In genomic region chr7:118595228-118595627, GRCm38 (mm10) we compare ENCODE assay signal across 7 mouse cellular contexts. TPM values are rescaled to one million over a fixed set of nuclear protein-coding genes. Genes with fewer than 3 reads are reported as not detected.
DNase-seq lines count a peak whose midpoint lies in the region; ATAC-seq and TF ChIP-seq lines count a peak whose summit lies in the region.

No protein-coding gene starts in this region.

- DNase-seq in adrenal gland, postnatal 36 days, result peak; percentile 93 to 96
- DNase-seq in embryonic facial prominence, embryonic 11.5 days (ENCODE audit: low spot score), result peak; percentile 97
- DNase-seq in heart, adult 11 months, result peak; percentile 98
- DNase-seq in kidney, adult 18-20 months, result peak; percentile 92
- peak; percentile 97 for DNase-seq in limb, embryonic 10.5 days (ENCODE audit: low spot score)
- DNase-seq in spleen, adult 2 months (ENCODE audit: low read depth in 1 of 2, low spot score in 2 of 2), result peak; percentile 46 to 79

- no peak overlapping the region for H3K4me3 ChIP-seq in embryonic facial prominence, embryonic 11.5 days (ENCODE audit: low read depth, low read length)
- peak overlapping the region; percentile 26 for H3K4me3 ChIP-seq in limb, embryonic 10.5 days
- H3K4me3 ChIP-seq in midbrain, embryonic 13.5 days (replicated peaks), result no peak overlapping the region
- no peak overlapping the region for H3K4me3 ChIP-seq in spleen, adult 2 months (ENCODE audit: extremely low read depth, insufficient read depth, insufficient read length)

- TF ChIP-seq CTCF in spleen, adult 2 months (IDR thresholded peaks at IDR 0.05; ENCODE audit: extremely low read depth, insufficient read depth, insufficient read length, insufficient replicate concordance), result peak; percentile 96

- H3K27ac ChIP-seq in embryonic facial prominence, embryonic 11.5 days (replicated peaks; ENCODE audit: low read depth, low read length), result no peak overlapping the region
- H3K27ac ChIP-seq in limb, embryonic 10.5 days, result peak overlapping the region; percentile 76
- no peak overlapping the region for H3K27ac ChIP-seq in midbrain, embryonic 13.5 days
- H3K27ac ChIP-seq in spleen, adult 2 months (ENCODE audit: insufficient read depth, low read length), result no peak overlapping the region

- peak; percentile 34; the same call in 1 of the 2 replicates for ATAC-seq in embryonic facial prominence, embryonic 11.5 days (replicated peaks; ENCODE audit: insufficient number of reproducible peaks, low FRiP score, low TSS enrichment, low read depth)
- ATAC-seq in midbrain, embryonic 13.5 days, result peak; percentile 5

- 1% methylated on average over 14 of the region's 14 CpGs for WGBS in embryonic facial prominence, embryonic 11.5 days
- WGBS in limb, embryonic 10.5 days, result 4% methylated on average over 14 of the region's 14 CpGs
- WGBS in midbrain, embryonic 13.5 days, result 2% methylated on average over 14 of the region's 14 CpGs
- WGBS in spleen, adult 2 months, result 3% methylated on average over 14 of the region's 14 CpGs

- H3K4me1 ChIP-seq in embryonic facial prominence, embryonic 11.5 days (ENCODE audit: control insufficient read depth, insufficient read depth, low read length), result peaks cover 5% of the 10 kb centered on the region
- H3K4me1 ChIP-seq in limb, embryonic 10.5 days, result peaks cover 60% of the 10 kb centered on the region
- peaks cover 47% of the 10 kb centered on the region for H3K4me1 ChIP-seq in midbrain, embryonic 13.5 days (replicated peaks)
- no peaks in the 10 kb centered on the region for H3K4me1 ChIP-seq in spleen, adult 2 months (ENCODE audit: control insufficient read depth, insufficient read depth, insufficient read length)

- H3K9me3 ChIP-seq in embryonic facial prominence, embryonic 11.5 days (replicated peaks; ENCODE audit: control insufficient read depth, low read length), result no peaks in the 10 kb centered on the region
- no peaks in the 10 kb centered on the region for H3K9me3 ChIP-seq in limb, embryonic 10.5 days (replicated peaks)
- H3K9me3 ChIP-seq in midbrain, embryonic 13.5 days, result no peaks in the 10 kb centered on the region

- H3K9ac ChIP-seq in embryonic facial prominence, embryonic 11.5 days (replicated peaks; ENCODE audit: low read length), result 0 out of 2 replicates have a peak overlapping the region, but pooled peaks have one; percentile 0
- H3K9ac ChIP-seq in midbrain, embryonic 13.5 days (replicated peaks), result no peak overlapping the region

- peaks cover 11% of the 10 kb centered on the region for H3K27me3 ChIP-seq in embryonic facial prominence, embryonic 11.5 days (ENCODE audit: control insufficient read depth, insufficient read depth, low read length)
- peaks cover 54% of the 10 kb centered on the region for H3K27me3 ChIP-seq in limb, embryonic 10.5 days (ENCODE audit: low read depth, poor library complexity, severe bottlenecking)
- H3K27me3 ChIP-seq in midbrain, embryonic 13.5 days, result peaks cover 21% of the 10 kb centered on the region
- peaks cover 1% of the 10 kb centered on the region; the same call in 1 of the 2 replicates for H3K27me3 ChIP-seq in spleen, adult 2 months (ENCODE audit: control insufficient read depth, insufficient read depth, low read length)

- no peak for TF ChIP-seq POLR2A in spleen, adult 2 months (IDR thresholded peaks at IDR 0.05; ENCODE audit: low read depth, low read length)

- H3K4me2 ChIP-seq in embryonic facial prominence, embryonic 11.5 days (ENCODE audit: low read depth, low read length), result peak overlapping the region; percentile 25
- H3K4me2 ChIP-seq in midbrain, embryonic 13.5 days (replicated peaks), result peak overlapping the region; percentile 44

- no peaks in the 10 kb centered on the region for H3K36me3 ChIP-seq in embryonic facial prominence, embryonic 11.5 days (replicated peaks; ENCODE audit: control insufficient read depth, insufficient read depth, low read depth, low read length)
- H3K36me3 ChIP-seq in limb, embryonic 10.5 days, result no peaks in the 10 kb centered on the region
- H3K36me3 ChIP-seq in midbrain, embryonic 13.5 days, result no peaks in the 10 kb centered on the region
- no peaks in the 10 kb centered on the region for H3K36me3 ChIP-seq in spleen, adult 2 months (ENCODE audit: control insufficient read depth, insufficient read depth, low read length)

RNA-seq across cellular contexts. Expression of gene Tmc5, which starts 1.9 kb away (rescaled TPM):
- not detected for total RNA-seq in adrenal gland, postnatal 36 days (2021)
- polyA plus RNA-seq in embryonic facial prominence, embryonic 11.5 days (2014; fragmentation: Nextera tagmentation; extraction: Ambion mirVana), result 0.15 TPM in 1 of 2 replicates, not detected in the other
- not detected in 2 replicates for polyA plus RNA-seq in limb, embryonic 10.5 days (2016; fragmentation: Nextera tagmentation; extraction: Ambion mirVana)
- polyA plus RNA-seq in midbrain, embryonic 13.5 days (2015; fragmentation: Nextera tagmentation; extraction: Ambion mirVana), result 0.22 and 0.28 TPM in 2 replicates
- polyA plus RNA-seq in spleen, adult 2 months (2012; rRNA removed), result 0.02 TPM in 1 of 2 replicates, not detected in the other

RNA-seq across cellular contexts. Expression of gene Tmc7, which starts 10.7 kb away (rescaled TPM):
- total RNA-seq in adrenal gland, postnatal 36 days (2021), result under 1 TPM; 0.30 to 0.40 TPM
- 5.9 and 7.3 TPM in 2 replicates for polyA plus RNA-seq in embryonic facial prominence, embryonic 11.5 days (2014; fragmentation: Nextera tagmentation; extraction: Ambion mirVana)
- 4.6 and 4.7 TPM in 2 replicates for polyA plus RNA-seq in limb, embryonic 10.5 days (2016; fragmentation: Nextera tagmentation; extraction: Ambion mirVana)
- polyA plus RNA-seq in midbrain, embryonic 13.5 days (2015; fragmentation: Nextera tagmentation; extraction: Ambion mirVana), result 6.2 and 6.4 TPM in 2 replicates
- 0.07 and 0.08 TPM in 2 replicates for polyA plus RNA-seq in spleen, adult 2 months (2012; rRNA removed)
